Mouse (Mus musculus): ENCODE measurements around the gene Gm21586. TPM values are rescaled to one million over a fixed set of nuclear protein-coding genes. Genes with fewer than 3 reads are reported as not detected.
"Not testable (repeated sequence)": the region's sequence is repeated elsewhere in the genome, so short reads cannot be mapped to it uniquely, and the experiment has no call there.

The Gm21586 gene
- not detected in 2 replicates for polyA plus RNA-seq (2012; rRNA removed)

DNA sequence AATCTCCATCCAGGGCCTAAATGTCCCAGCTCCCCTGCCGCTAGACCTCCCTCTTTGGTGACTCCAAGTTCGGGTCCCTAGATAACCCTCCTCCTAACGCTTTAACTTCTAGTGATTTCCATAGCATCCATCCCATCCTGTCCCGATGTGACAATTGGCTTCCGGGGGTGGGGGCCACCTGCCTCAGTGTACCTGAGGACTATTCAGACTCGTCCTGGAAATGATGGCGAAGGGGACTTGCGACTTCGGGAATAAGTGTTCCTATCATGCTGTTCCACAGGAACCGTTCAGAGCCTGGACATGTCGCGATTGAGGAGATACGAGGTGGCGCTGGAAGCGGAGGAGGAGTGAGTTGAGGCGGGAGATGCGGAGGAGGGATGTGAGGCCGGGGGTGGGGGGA is at the start of gene Gm21586:
Gene Gm21586 (plus strand): TSS at position 301 of the 400 bp plus-strand sequence.
- no CpG with 5 or more reads among the region's 18 CpGs for WGBS

DNA sequence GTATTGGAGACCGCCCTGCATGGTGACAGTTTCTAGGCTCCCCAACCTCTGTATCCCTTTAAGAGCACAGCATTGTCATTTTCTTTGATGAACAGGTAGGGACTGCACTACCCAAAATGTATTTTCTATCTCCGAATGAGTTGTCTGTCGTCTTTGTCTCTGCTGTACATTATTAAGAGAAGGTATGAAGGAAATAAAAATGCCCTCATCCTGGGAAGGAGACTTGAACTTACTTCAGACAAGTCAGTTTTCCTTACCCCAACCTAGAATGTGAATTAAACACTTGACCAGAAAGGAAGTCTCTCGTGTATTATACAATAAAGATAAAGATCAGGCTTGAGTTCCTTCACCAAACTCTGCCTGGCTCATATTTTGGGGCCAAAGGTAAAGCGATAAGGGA is 27.3 kb downstream of the Gm21586 start, which contains the start of gene Gm2163:
Gene Gm2163 (plus strand): TSS at position 301 of the 400 bp plus-strand sequence.
- no CpG with 5 or more reads among the region's 5 CpGs for WGBS
- H3K27ac ChIP-seq (ENCODE audit: insufficient read depth, low read length); DNase-seq (ENCODE audit: low read depth in 1 of 2, low spot score in 2 of 2); H3K36me3 ChIP-seq (ENCODE audit: control insufficient read depth, insufficient read depth, low read length); H3K4me3 ChIP-seq (ENCODE audit: extremely low read depth, insufficient read depth, insufficient read length); H3K4me1 ChIP-seq (ENCODE audit: control insufficient read depth, insufficient read depth, insufficient read length); H3K27me3 ChIP-seq (ENCODE audit: control insufficient read depth, insufficient read depth, low read length): not testable (repeated sequence)

More for the DNA sequence above, at the start of gene Gm21586:
- H3K27me3 ChIP-seq (ENCODE audit: control insufficient read depth, insufficient read depth, low read length); H3K4me3 ChIP-seq (ENCODE audit: extremely low read depth, insufficient read depth, insufficient read length); H3K4me1 ChIP-seq (ENCODE audit: control insufficient read depth, insufficient read depth, insufficient read length); DNase-seq (ENCODE audit: low read depth in 1 of 2, low spot score in 2 of 2); H3K36me3 ChIP-seq (ENCODE audit: control insufficient read depth, insufficient read depth, low read length); H3K27ac ChIP-seq (ENCODE audit: insufficient read depth, low read length): not testable (repeated sequence)

Other genes with a start within 250 kb of the Gm21586 start
- not detected in 2 replicates for gene Gm10600, start 198.7 kb upstream of the Gm21586 start, polyA plus RNA-seq (2012; rRNA removed)
- 1.4 and 1.7 TPM in 2 replicates for gene Ccl21b, start 183.6 kb upstream of the Gm21586 start, polyA plus RNA-seq (2012; rRNA removed)
- gene Gm21953, start 145.1 kb upstream of the Gm21586 start, polyA plus RNA-seq (2012; rRNA removed), result not detected in 2 replicates
- gene Fam205a3, start 121.0 kb upstream of the Gm21586 start, polyA plus RNA-seq (2012; rRNA removed), result 0.02 TPM in 1 of 2 replicates, not detected in the other
- not detected in 2 replicates for gene Gm2163, start 27.4 kb downstream of the Gm21586 start, polyA plus RNA-seq (2012; rRNA removed)
- gene Fam205a2, start 88.8 kb downstream of the Gm21586 start, polyA plus RNA-seq (2012; rRNA removed), result 0.02 TPM in 1 of 2 replicates, not detected in the other
- gene Gm10591, start 172.8 kb downstream of the Gm21586 start, polyA plus RNA-seq (2012; rRNA removed), result 1.4 and 1.7 TPM in 2 replicates
- 39.5 and 46.7 TPM in 2 replicates for gene Gm2564, start 190.3 kb downstream of the Gm21586 start, polyA plus RNA-seq (2012; rRNA removed)
- not detected in 2 replicates for gene Ccl27b, start 215.9 kb downstream of the Gm21586 start, polyA plus RNA-seq (2012; rRNA removed)
- not detected in 2 replicates for gene Il11ra2, start 222.5 kb downstream of the Gm21586 start, polyA plus RNA-seq (2012; rRNA removed)

Measured in spleen, adult 2 months (tissue).